In genomic region chr4:58571232-58571631, GRCm38 (mm10) we compare ENCODE assay signal across 19 mouse cellular contexts.
"Had no signal": no experiment of that assay in that cellular context is flagged by ENCODE, and none has a peak within 500 bp of the region (broad histone marks: within the 10 kb centered on the region; RNA-seq: fewer than 3 reads in every experiment).

No protein-coding gene starts in this region.

- H3K9ac ChIP-seq: liver, embryonic 14.5 days; liver, postnatal 0 days; lung, embryonic 14.5 days had no signal

- H3K27ac ChIP-seq: layer of hippocampus, adult 2 months; liver, embryonic 14.5 days; macrophage; stomach, postnatal 0 days had no signal

- H3K4me3 ChIP-seq: layer of hippocampus, adult 2 months had no signal

- DNase-seq: kidney, adult 18-20 months; kidney, adult 9 months; kidney, postnatal 14 days; layer of hippocampus, adult 9-11 months; liver, postnatal 0 days; lung, embryonic 14.5 days; midbrain, embryonic 14.5 days; right cerebral cortex, adult 18-20 months; right cerebral cortex, postnatal 14 days; right cerebral cortex, postnatal 4 days; thymus, adult 2 months; thymus, postnatal 25 days had no signal

- H3K4me2 ChIP-seq: liver, embryonic 11.5 days; lung, embryonic 14.5 days had no signal

- ATAC-seq: intestine, embryonic 16.5 days; liver, postnatal 0 days; lung, postnatal 0 days had no signal
